Mouse (Mus musculus) brain, embryonic 18.5 days (tissue): Measurements from ENCODE around the gene Chst1.

Experiments
- DNase-seq: peaks from one replicate; pipeline ENCODE4 v3.0.0-alpha.2; 2012; ENCODE audit warnings: low read depth, low spot score

Gene Chst1

DNA sequence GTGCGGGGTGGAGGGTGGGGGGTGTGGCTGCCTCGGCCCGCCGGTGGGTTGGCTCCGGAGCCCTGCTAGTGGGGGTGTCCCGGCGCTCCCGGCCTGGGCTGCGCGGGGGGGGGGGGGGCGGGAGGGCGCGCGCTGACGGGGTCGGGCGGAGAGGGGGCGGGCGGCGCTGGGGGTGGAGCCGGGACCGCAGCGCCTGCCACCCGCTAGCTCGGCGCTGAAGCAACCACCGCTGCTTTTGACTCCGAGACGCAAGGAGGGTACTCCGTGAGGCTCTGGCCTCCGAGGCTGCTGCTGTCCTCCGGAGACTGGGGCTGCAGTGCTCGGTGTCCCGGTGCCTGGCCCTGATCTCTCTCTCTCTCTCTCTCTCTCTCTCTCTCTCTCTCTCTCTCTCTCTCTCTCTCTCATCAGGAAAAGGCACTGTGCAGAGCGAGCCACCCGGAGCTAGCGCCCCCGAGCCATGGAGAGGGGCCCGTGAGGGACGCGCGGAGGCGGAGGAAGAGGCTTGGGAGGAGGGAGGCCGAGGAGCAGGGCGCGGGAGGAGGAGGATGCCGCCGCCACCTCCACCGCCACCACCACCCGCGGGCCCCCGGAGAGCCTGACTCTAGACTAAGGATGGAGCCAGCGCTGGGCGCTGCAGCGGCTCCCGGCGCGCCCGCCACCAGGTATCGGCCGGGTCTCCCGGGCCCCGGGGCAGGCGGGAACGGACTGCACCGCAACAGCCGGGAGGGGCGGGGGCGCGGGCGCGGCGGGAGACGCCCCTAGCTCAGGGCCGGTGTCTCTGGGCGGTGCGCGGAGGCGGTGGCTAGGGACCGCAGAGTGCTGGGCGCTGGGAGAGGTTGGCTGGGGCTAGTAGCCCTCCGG is at the start of gene Chst1:
TSS of gene Chst1 (plus strand) at position 221 of the 861 bp plus-strand sequence.
- no peak for DNase-seq

DNA sequence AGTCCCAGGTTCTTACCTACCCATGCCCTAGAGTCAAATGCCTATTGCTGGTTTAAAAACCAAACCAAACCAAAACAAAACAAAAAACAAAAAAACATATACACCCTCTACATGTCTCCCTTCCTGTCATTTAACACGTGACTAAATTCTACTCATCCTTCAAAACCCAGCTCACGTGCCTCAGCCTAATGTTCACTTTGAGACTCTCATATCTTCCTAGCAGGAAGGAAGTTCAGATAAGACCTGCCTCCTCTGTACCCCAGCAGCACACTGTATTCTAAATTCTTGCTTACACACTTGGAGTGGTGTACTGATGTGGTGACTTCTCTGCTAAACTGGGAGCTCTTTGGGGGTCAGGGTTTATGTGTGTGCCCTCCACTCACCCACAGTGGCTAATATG is 49.5 kb upstream of the Chst1 start:
- no peak for DNase-seq

DNA sequence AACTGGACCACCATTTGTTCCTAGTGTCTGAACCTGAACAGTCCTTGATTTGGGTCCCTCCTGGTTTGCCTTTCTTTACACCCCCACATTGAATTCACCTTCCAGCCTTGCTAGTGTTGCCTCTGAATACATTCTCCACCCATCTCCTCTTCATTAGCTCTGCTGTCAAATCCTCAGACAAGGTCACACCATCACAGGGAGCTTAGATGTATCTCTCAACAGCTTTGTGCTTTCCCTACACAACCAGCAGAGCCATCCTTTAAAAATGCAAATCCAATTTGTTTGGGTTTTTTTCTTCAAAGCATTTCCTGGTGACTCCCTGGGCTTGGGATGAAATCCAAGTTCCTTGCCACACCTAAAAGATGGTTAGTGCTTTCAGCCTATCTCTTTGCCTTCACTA is 45.0 kb upstream of the Chst1 start:
- DNase-seq, result no peak

DNA sequence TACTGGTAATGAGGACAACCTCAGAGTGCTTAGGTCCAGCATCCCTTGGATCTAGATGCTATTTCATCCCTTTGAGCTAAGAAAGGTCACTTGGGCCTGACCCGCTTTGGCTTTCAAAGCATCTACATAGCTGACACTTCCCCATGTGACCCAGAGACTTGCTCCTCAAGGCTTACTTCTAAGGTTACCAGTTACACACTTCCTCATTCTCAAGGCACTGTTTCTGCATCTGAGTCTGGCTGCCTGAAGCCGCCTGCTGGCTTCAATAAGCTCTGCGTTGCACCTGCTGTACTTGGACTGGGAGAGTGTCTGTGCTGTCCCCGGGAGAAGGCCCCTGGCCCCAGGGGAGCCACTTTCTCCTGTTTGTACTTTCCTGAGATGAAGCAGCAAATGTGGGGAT is 36.6 kb upstream of the Chst1 start:
- DNase-seq, result no peak

DNA sequence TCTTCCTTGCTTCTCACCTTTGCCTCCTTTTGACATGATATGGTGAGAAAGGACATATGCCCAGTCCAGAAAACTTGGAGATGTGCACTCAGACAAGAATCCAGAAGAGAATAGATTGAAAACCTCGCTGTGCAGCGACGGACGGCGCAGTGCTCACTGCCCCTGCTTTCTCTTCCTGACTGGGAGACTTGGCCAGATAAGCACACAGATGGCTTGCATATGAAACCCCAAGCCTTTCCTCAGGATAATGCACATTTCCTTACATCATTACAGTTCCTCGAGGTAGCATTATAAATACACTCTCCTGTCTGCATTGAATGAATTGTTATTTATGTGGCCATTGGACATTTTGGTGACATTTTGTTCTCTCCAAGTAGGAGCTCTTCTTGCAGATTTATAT is 28.9 kb upstream of the Chst1 start:
- no peak for DNase-seq

DNA sequence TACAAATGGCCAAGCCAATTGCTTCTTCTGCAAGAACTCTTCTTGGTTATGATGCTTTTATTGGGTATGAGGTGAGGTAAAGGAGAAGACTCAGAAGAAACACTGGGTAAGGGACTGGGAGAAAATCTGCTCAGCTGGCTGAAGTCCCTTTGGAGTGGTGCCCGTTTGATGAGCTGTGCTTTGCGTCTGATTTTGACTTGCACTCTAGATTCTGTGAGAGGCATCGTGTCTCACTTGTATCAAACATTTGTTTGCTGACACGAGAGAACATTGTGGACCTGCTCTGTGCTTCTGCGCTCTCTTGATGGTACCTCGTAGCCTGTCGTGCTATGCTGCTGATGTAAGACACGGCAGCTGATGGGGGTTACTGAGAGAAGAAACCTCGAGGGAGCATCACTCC is 21.7 kb upstream of the Chst1 start:
- DNase-seq, result no peak

DNA sequence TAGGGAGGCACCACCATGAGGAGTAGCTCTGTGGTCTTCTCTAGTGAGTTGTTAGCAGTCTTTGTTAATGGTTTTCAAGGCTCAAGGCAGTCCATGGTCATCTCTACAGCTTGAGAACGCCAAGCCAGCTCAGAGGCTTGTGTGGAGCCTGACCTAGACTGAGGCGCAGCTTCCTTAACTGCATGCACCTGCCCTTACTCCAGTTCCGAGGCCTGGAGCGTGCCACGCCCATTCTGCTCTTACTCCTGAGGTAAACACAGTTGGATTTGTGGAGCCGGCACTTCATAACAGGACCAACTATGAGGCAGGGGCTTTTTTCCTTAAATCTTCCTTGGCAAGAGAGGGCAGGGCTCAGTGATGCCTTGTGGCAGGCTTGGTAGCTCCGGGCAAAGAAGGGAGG is 18.2 kb upstream of the Chst1 start:
- DNase-seq, result no peak

DNA sequence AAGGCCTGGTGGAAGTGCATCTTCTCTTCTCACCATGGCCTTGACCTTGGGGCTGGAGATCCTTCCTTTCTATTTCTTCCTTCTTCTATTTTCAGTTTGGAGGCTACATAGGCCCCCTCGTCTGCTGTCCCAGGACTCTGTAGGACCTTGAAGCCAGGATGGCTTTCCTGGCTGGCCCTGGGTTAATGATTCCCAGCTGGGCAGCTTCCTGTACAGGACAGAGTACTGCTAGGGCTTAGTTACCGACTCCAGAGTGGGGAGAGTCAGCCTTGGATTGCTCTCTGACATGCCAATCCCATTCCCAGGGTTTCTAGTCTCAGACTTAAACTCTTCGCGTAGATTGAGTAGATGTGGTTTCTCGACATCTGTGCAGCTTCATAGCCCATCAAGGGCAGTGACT is 16.9 kb upstream of the Chst1 start:
- no peak for DNase-seq

DNA sequence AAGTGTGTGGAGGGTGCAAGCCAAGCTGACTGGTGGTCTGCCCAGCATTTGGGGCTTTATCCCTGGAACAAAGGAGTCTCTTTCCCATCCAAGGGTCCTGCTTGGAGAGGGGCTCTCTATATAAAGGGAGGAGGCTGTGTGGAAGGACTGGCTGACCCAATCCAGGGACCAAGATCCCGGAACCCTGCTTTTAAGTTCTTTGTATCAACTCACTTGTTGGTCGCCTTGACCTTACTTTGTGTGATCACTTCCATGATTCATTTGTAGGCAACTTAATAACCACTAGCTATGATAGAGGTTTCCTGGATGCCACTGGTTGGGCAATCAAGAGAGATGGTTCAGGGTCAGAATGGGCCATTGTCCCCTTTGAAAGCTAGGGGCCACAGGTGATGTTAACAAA is 11.7 kb upstream of the Chst1 start:
- DNase-seq, result no peak

DNA sequence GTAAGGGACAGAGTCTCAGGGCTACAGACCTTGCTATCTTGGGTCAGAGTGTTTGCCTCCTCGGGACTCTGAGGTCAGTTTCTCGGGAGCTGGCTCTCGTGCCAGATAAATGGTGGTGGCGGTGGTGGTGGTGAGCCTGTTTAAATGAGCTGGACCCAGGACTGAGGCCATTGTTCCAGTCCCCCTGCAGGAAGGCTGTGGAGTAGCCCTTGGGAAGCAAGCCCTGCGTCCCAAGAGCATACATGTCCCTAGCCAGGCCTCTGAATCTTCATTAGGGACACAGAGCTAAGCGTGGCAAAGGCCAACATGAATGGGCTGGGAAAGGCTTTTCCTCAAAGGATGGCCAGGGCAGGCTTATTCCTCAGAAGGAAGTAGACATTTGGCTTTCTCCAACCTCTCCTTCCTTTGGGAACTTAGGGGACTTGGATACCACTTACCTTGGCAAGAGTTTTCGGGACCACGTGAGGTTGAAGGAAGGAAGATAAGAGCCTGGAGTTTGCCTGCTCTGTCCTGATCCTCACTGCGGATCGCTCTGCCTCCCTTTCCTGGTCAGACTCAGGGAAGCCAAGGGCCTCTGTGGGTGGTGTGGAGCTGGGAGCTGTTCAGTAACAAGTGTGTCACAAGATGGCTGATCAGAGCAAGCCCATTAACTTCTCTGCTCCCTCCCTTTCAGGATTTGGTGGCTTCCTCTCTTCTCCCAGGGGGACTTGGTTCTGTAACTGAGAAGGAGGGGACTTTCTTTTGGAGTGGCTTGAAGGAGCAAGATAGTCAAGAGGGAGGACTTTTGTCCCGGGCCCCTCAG is 4.4 kb upstream of the Chst1 start:
- no peak for DNase-seq

DNA sequence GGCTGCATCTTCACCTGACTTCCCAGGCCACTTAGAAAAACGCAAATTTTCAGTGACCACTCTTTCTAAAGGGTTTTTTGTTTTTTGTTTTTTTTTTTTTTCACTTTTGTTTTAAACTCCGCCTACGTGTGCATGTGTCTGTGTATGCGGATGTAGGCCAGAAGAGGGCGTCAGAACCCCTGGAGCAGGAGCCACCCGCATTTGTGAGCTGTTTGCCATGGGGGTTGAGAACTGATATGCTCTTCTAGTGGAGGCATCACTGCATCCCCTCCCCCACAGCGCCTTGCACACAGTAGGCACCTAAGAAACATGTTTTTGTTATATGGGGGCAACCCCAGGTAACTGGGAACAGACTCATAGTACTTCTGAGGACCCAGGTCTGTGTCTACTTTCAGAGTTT is 2.2 kb upstream of the Chst1 start:
- no peak for DNase-seq

DNA sequence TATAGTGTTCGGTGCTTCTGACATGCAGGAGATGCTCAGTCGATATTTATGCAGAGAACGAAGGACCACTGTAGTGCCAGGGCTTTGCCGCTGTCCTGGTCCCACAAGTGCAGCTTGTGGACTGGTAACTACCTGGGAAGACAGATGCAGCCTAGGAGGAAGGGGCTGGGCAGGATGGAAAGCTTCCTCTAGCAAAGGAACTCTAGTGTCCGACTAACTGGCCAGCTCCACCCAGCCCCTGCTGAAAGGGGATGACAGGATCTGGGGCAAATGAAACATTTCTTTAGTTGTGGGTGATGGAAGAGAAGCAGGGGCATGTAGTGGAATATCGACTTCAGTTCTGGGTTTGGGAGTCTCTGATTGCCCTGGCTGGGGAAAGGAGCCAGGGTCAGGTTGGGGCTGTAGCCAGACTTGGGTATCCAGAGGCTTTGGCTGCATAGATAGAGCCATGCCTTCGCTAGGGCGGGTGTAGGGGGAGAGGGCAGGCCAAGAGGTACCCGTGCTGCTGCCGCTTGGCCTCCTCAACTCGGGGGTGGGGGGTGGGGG is 493 bp upstream of the Chst1 start:
- DNase-seq, result no peak

DNA sequence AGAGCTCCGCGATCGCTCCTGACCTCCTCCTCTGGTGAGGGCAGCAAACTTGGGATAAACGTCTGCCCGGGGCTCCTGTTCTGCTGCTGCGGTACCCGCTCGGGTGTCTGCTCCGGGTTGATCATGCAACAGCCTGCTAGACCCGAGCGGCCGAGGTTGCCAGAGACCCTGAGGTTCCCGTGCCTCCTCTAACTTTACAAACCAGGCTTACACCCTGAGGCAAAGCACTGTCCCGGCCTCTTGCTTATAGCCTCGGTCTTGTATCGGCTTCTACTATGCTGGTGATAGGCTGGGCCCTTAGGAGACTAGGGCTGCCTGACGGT is 802 bp downstream of the Chst1 start:
- no peak for DNase-seq

DNA sequence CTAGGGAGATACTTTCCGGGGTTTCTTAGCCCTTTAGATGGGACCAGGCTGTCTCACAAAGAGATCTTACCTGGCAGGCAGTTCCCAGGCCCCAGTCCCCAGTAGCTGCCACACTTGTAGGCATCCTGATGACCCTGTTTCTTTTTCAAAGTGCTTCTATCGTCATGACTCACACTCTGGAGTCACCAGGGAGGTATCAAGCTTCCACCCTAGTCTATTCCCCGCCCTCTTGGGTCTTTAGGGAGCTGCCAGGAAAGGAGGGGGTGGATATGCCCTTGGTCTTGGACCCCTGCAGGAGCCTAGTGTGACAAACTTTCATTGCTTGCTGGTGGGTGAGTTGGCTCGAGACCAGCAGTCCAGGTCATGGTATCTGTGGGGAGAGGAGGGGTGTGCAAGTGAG is 1.7 kb downstream of the Chst1 start:
- DNase-seq, result no peak

DNA sequence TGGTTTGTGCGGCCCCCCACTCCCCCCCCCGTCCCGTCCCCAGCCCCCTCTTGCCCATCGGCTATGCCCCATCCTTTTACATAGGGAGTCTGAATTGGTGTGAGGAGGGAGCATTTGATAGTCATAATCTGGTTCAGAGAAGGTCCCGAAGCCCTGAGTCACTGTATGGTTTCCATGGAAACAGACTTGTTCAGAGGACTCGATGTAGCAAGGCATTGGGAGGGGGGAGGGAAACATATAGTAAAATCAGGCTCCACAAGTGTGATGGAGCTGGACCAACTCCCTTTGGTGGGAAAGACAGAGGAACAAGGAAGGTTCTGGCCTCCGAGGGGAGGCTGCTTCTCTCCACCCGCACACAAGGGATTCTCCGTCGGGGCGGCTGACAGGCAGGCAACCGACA is 2.6 kb downstream of the Chst1 start:
- DNase-seq, result no peak

DNA sequence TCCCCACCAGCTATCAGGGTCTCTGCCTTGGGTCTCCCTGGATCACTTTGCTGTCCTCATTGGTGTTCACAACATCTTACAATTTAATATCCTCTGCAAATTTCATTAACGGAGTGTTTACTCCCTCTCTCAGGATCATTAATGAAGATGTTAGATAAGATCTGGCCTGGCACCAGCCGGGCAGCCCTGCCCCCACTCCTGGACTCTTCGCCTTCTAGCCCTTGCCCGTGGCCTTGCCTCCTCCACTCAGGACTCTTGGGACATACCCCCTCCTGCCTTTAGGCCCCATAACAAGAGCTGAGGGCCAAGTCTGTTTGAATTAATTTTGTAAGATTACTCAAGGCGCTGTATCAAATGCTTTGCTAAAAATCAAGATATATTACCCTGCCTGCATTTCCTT is 4.1 kb downstream of the Chst1 start:
- DNase-seq, result no peak

DNA sequence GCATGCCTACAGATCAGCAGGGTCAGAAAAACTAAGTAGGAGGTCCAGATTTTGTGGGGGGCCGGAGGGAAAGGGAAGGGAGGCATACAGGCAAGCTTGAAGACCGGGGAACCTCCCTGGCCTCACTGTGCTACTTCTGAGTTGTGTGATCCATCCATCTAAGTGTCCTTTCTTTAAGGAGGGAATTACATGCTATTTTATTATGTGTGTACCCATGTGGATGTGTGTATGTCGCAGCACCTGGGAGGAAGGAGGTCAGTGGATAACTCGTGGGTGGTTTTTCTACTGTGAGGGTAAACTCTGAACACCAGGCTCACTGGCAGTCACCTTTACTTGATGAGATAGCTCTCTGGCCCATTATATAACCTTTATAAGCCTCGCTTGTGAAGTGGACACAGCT is 5.1 kb downstream of the Chst1 start:
- no peak for DNase-seq

DNA sequence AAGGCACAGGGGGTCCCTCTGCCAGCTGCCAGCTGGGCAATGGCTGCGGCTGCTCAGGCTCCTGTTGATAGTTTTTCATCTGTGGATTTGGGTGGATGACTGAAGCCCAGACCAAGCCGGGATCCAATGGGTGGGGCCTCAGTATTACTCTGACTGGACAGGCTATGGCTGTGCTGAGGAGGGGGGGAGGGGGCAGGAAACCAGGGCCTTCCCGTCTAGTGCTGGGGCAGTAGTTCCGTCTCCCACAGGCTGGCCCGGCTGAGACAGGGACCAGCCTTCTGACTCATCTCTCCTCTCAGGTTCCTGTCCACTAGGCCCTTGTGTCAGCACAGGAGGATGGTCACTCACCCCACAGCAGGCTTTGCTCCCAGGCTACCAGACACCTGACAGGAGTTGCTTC is 6.5 kb downstream of the Chst1 start:
- no peak for DNase-seq

DNA sequence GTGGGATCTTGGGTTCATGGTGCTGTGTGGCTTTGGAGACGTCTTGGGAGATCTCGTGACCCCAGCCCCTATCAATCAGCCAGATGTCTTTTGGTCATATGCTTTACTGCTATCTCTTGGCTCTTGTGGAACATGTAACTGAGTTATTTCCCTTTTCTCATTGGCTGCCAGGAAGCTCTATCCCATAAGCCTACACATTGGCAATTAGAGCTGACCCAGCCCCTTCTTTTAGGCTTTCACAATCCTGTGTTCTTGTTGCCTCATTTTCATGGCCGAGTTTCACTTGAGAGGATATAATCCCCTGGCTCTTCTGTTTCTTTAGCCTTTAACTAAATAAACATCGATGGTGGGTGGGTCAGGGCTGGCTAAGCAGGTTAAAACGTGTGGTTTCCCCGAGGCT is 7.6 kb downstream of the Chst1 start:
- DNase-seq, result no peak

DNA sequence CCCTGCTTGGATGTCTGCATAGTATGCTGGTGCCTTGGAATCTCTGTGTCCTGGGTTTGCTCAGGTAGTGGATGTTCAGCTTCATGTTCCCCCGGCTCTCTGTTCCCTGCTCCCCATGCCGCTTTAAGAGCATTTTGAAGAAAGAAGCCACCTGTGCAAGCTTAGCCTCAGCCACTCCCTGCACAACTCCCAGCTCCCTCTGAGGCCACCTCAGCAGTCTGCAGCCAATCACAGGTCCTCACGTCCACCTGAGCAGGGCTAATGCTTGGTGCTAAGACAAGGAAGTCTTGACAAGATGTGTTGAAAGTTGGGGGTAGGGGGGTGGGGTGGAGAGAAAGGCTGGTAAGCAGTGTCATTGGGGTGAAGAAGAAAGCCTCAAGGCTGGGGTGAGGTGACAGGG is 8.1 kb downstream of the Chst1 start:
- DNase-seq, result no peak

DNA sequence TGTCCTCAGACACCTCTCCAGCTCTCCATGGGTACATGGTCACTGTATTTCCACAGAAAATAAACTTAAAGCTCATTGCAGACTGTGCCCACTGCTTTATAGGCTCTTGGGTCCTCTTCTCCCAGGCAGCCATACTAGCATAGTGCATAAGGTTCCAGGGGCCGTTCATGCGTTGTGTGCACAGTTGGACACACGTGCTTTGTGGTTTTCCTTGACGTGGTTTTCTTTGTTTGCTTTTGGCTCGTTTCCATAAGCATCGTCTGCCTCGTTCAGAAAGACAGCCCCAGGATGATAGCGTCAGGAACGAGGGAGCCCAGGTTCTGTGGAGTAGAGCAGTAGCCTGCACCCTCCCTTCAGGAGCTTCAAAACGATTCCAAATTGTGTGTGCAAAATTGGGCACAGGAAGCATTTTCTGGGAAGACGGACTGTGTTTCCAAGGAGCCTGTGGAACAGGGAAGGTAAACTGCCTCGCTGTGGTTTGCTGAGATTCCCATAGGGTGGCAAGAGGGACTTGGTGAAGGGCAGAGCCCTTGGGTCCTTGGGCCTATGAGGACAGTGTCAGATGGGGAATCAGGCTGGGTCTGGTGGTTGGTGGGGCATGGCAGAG is 8.6 kb downstream of the Chst1 start:
- no peak for DNase-seq

DNA sequence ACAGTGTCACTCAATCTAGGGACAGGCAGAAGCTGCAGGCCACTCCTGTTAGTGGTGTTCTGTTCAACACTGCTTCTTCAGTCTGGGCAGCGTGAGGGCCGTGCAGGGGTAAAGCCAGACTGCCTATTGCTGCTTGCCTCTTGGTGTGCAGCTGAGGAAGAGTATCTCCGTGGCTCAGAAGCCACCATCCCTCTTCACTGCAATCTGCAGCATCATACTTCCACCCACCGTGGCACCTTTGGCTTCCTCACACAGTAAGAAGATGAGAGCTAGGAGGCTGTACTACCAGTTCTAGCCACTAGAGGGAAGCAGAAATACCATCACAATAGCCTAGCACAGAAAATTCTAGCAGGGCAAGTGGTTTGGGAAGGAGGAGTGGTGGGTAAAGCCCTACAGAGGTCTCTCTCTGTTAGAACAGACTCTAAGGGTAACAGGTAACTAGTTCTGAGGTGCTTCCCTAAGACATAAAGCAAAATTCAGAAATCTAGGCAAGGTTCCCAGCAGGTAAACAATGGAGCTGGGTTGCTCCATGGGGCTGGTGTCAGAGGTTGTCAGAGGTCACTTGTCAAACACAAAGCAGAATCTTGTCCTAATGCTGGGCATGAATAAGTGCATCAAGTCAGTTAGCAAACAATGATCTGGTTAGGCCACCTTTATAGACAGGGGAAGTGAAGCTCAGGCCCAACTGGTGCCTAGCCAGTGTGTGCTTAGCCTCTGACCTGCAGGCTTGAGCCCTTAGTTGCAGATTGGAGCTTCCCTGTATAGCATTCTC is 9.5 kb downstream of the Chst1 start:
- DNase-seq, result peak; percentile 58
